Mouse (Mus musculus): ENCODE measurements around the gene Wdsub1. TPM values are rescaled to one million over a fixed set of nuclear protein-coding genes. Genes with fewer than 3 reads are reported as not detected.
A peak's percentile ranks its signal among the peaks of the same experiment; 100 is the strongest.

The Wdsub1 gene
- total RNA-seq, 2 experiments from 2014 or later: 14.3 to 31.0 TPM

DNA sequence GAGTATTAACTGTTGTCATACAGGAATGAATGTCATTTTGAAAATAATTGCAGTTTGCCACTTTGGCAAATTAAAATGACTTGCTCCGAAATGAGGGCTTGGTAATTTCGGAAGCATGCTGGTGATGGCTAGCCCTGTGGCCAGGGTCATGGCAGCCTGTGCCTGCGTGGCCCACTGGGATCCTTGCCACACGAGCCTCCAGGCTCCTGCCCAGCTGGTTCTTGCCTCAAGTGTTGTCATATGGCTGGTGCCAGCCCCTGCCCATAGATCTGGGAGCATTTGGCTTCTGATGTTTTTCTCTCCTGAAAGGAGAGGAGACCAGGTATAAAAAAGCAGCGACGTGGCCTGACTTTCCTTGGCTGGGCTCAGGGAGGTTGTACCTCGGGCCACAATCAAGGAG, 72.4 kb downstream of the Wdsub1 start:
- no peak for ATAC-seq (ENCODE audit: poor library complexity, severe bottlenecking)

DNA sequence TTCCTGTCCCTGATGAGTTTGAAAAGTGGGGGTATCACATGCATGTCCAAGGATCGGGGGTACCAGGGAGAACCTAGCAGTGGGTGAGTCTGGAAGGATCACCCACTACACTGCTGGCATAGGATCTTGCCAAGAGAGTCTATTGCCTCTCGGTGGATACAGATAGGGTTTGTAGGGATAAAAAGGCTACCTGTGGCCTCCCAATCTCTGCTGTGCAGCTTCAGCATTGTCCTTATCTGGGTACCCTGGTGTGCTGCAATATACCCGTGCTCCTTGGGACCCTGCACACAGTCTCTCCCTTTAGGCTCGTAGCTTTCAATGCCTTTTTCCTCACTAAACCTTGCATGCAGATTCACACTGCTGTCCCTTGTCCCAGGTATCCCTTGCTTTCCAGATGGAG, 73.8 kb downstream of the Wdsub1 start:
- no peak for ATAC-seq (ENCODE audit: poor library complexity, severe bottlenecking)

DNA sequence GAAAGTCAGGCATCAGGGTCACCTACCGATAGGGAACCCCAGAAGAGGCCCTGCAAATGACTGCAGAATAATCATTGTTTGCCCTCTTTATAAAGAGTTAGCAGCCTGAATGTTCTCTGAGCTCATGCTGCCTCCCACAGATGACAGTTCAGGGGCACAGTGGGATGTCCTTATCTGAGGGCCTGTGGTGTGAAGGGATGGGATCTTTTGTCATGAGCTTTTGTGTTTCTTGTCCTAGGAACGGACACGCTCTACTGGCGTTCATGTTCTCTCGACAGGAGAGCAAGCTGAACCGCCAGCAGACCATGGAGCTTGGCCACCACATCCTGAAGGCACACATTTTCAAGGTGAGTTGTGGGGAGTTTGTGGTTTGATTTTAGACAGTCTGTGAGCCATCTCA, 76.4 kb downstream of the Wdsub1 start:
- no peak for ATAC-seq (ENCODE audit: poor library complexity, severe bottlenecking)

DNA sequence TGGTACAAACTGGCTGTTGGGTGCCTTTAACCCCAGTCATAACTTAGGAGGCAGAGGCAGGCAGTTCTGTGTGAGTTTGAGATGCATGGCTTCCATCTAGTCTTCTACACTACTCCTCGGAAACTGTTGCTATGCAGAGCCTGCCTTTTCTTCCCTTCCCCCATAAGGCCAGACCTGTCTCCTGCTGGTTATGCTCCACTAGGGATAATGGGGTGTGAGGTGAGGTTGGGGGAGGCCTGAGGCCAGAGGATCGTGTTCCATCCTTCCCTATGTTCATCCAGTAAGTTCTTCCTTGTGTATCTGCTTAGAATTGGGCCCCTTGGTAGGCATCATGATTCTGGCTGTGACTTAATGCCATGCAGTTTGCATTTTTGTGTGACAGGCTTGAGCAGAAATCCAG, 76.8 kb downstream of the Wdsub1 start:
- ATAC-seq (ENCODE audit: poor library complexity, severe bottlenecking): no peak

DNA sequence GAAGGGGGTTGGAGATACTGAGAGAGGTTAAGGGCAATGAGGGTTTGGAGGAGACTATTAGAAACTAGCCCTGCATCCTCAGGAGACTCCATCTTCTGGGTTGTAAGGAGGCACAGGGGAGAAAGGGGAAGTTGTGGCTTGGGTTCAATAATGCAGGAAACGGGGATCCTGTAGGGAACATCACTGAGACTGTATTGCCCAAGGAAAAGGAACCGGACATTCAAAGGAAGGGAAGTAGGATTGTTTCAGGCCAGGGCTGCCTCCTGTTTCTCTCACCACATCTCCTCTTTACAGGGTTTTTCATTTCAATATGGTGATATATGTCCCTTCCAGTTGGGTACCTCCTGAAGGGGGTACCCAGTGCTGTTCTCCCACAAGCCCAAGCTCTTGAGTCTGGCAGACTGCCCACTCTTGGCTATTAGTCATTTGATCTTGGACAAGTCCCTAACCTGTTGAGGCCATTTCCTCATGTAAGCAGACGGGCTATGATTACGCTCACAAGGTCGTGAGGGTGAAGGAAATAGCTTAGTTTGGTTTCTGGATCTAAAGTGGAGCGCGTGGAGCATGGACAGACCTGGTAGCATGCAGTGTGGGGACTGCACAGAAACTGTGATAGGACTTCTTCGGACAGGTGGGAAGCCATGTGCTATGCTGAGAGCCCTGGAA, 79.5 kb downstream of the Wdsub1 start:
- peak; percentile 69 for ATAC-seq (ENCODE audit: poor library complexity, severe bottlenecking)
